Mouse (Mus musculus) right cerebral cortex, postnatal 36 days (tissue): ENCODE data around the gene Cd164.

Source experiments
- DNase-seq, 2 experiments: peaks; one replicate each; pipeline ENCODE4 v3.0.0; 2022; ENCODE audit warnings: low spot score in 2 of 2, mixed read lengths in 1 of 2

The Cd164 gene

GRCm38 (mm10) chr10:41546396-41547165 lies 27.4 kb downstream of the Cd164 start:
- DNase-seq = no peak

- DNase-seq = no peak
Observed at GRCm38 (mm10) chr10:41550711-41551110, 31.5 kb downstream of the Cd164 start.

GRCm38 (mm10) chr10:41552319-41552718 lies 33.1 kb downstream of the Cd164 start:
- no peak for DNase-seq

- DNase-seq = peak; percentile 28 to 37
Observed at GRCm38 (mm10) chr10:41552847-41553589, 33.8 kb downstream of the Cd164 start.

GRCm38 (mm10) chr10:41553711-41554110 lies 34.5 kb downstream of the Cd164 start:
- no peak for DNase-seq

- DNase-seq = no peak
Observed at GRCm38 (mm10) chr10:41555081-41555480, 35.9 kb downstream of the Cd164 start.

GRCm38 (mm10) chr10:41558401-41558800 lies 39.2 kb downstream of the Cd164 start:
- no peak for DNase-seq

- no peak for DNase-seq
Observed at GRCm38 (mm10) chr10:41561701-41562395, 42.6 kb downstream of the Cd164 start.

GRCm38 (mm10) chr10:41565141-41565540 lies 45.9 kb downstream of the Cd164 start:
- DNase-seq = no peak

- DNase-seq = no peak
Observed at GRCm38 (mm10) chr10:41568306-41568705, 49.1 kb downstream of the Cd164 start.

GRCm38 (mm10) chr10:41571065-41571464 lies 51.9 kb downstream of the Cd164 start:
- no peak for DNase-seq

- peak in 1 of 2 experiments; percentile 7 for DNase-seq
Observed at GRCm38 (mm10) chr10:41572274-41572673, 53.1 kb downstream of the Cd164 start.

- DNase-seq = no peak
Observed at GRCm38 (mm10) chr10:41573190-41573589, 54.0 kb downstream of the Cd164 start.

GRCm38 (mm10) chr10:41575451-41576327 lies 56.5 kb downstream of the Cd164 start:
- DNase-seq = no peak

- DNase-seq = no peak
Observed at GRCm38 (mm10) chr10:41576328-41576833, 57.2 kb downstream of the Cd164 start.

GRCm38 (mm10) chr10:41578541-41578940 lies 59.3 kb downstream of the Cd164 start:
- DNase-seq = no peak

GRCm38 (mm10) chr10:41580441-41580840 lies 61.2 kb downstream of the Cd164 start:
- no peak for DNase-seq
